In genomic region chr9:72662691-72663533, GRCm38 (mm10) we compare ENCODE assay signal across 8 mouse cellular contexts. TPM values are rescaled to one million over a fixed set of nuclear protein-coding genes. Genes with fewer than 3 reads are reported as not detected.
DNase-seq lines count a peak whose midpoint lies in the region; ATAC-seq and TF ChIP-seq lines count a peak whose summit lies in the region.

No protein-coding gene starts in this region.

- peak overlapping the region; percentile 97 for H3K27ac ChIP-seq in forebrain, embryonic 12.5 days
- H3K27ac ChIP-seq in heart, embryonic 16.5 days (ENCODE audit: low read length), result peak overlapping the region; percentile 97
- H3K27ac ChIP-seq in liver, embryonic 16.5 days (ENCODE audit: low read length), result peak overlapping the region; percentile 94
- peak overlapping the region; percentile 97 for H3K27ac ChIP-seq in olfactory bulb, adult 2 months (ENCODE audit: insufficient read depth, low read depth, low read length)
- H3K27ac ChIP-seq in thymus, adult 2 months (ENCODE audit: control insufficient read depth, insufficient read depth, low read length), result peak overlapping the region; percentile 5; the same call in 1 of the 2 replicates

- peak overlapping the region; percentile 96 for H3K4me3 ChIP-seq in forebrain, embryonic 12.5 days (replicated peaks)
- H3K4me3 ChIP-seq in heart, embryonic 16.5 days (ENCODE audit: low read length), result peak overlapping the region; percentile 70
- H3K4me3 ChIP-seq in liver, embryonic 16.5 days (ENCODE audit: low read depth, low read length), result peak overlapping the region; percentile 88
- H3K4me3 ChIP-seq in olfactory bulb, adult 2 months (ENCODE audit: insufficient read depth, low read depth, low read length), result peak overlapping the region; percentile 99
- H3K4me3 ChIP-seq in thymus, adult 2 months (ENCODE audit: control insufficient read depth, insufficient read depth, low read length), result peak overlapping the region; percentile 79

- H3K27me3 ChIP-seq in forebrain, embryonic 12.5 days, result no peaks in the 10 kb centered on the region
- no peaks in the 10 kb centered on the region for H3K27me3 ChIP-seq in heart, embryonic 16.5 days (ENCODE audit: control insufficient read depth, insufficient read depth, low read length)
- no peaks in the 10 kb centered on the region for H3K27me3 ChIP-seq in liver, embryonic 16.5 days (ENCODE audit: control insufficient read depth, insufficient read depth, low read depth, low read length)
- no peaks in the 10 kb centered on the region for H3K27me3 ChIP-seq in thymus, adult 2 months (ENCODE audit: control insufficient read depth, insufficient read depth, low read length)

- peak; percentile 91 for DNase-seq in ES-CJ7 (ENCODE audit: low read depth, low spot score)
- DNase-seq in c-Kit-positive CD71-positive TER-119-negative erythroid progenitor cells, embryonic 14.5 days (ENCODE audit: low read depth), result peak; percentile 73
- peak; percentile 82 to 86 for DNase-seq in kidney, postnatal 36 days
- DNase-seq in thymus, adult 2 months, result peak; percentile 41

- peak; percentile 73 for ATAC-seq in forebrain, embryonic 12.5 days (ENCODE audit: low FRiP score)
- peak; percentile 63 for ATAC-seq in heart, embryonic 16.5 days (replicated peaks; ENCODE audit: extremely low read depth, insufficient read depth, low FRiP score)
- peak; percentile 66 for ATAC-seq in liver, embryonic 16.5 days (ENCODE audit: low read depth)

- TF ChIP-seq CTCF in olfactory bulb, adult 2 months (IDR thresholded peaks at IDR 0.05; ENCODE audit: insufficient read depth, low read depth, low read length), result no peak
- TF ChIP-seq CTCF in thymus, adult 2 months (IDR thresholded peaks at IDR 0.05; ENCODE audit: borderline replicate concordance, control insufficient read depth, extremely low read depth, insufficient read depth, low read length, poor library complexity), result no peak

- H3K36me3 ChIP-seq in forebrain, embryonic 12.5 days (replicated peaks), result peaks cover 33% of the 10 kb centered on the region
- peaks cover 22% of the 10 kb centered on the region for H3K36me3 ChIP-seq in heart, embryonic 16.5 days (ENCODE audit: control insufficient read depth, insufficient read depth)
- peaks cover 9% of the 10 kb centered on the region for H3K36me3 ChIP-seq in liver, embryonic 16.5 days (ENCODE audit: control insufficient read depth, insufficient read depth)
- H3K36me3 ChIP-seq in thymus, adult 2 months (ENCODE audit: control insufficient read depth, insufficient read depth, low read length), result no peaks in the 10 kb centered on the region

- H3K4me2 ChIP-seq in forebrain, embryonic 12.5 days, result peak overlapping the region; percentile 96
- H3K4me2 ChIP-seq in heart, embryonic 16.5 days (ENCODE audit: low read depth, low read length), result peak overlapping the region; percentile 90
- peak overlapping the region; percentile 91 for H3K4me2 ChIP-seq in liver, embryonic 16.5 days (ENCODE audit: low read depth, low read length)

- WGBS in forebrain, embryonic 12.5 days, result under 1% methylated on average over 55 of the region's 55 CpGs
- WGBS in heart, embryonic 16.5 days, result under 1% methylated on average over 55 of the region's 55 CpGs
- under 1% methylated on average over 50 of the region's 55 CpGs for WGBS in liver, embryonic 16.5 days (ENCODE audit: insufficient replicate concordance)
- 1% methylated on average over 55 of the region's 55 CpGs for WGBS in olfactory bulb, adult 2 months
- under 1% methylated on average over 55 of the region's 55 CpGs for WGBS in thymus, adult 2 months

- TF ChIP-seq POLR2A in olfactory bulb, adult 2 months (IDR thresholded peaks at IDR 0.05; ENCODE audit: insufficient read depth, low read depth, low read length), result no peak
- no peak for TF ChIP-seq POLR2A in thymus, adult 2 months (IDR thresholded peaks at IDR 0.05; ENCODE audit: control insufficient read depth, extremely low read depth, insufficient read depth, low read length, poor library complexity)

- peaks cover 44% of the 10 kb centered on the region for H3K4me1 ChIP-seq in forebrain, embryonic 12.5 days
- peaks cover 31% of the 10 kb centered on the region for H3K4me1 ChIP-seq in heart, embryonic 16.5 days (ENCODE audit: control insufficient read depth, insufficient read depth, low read length)
- H3K4me1 ChIP-seq in liver, embryonic 16.5 days (ENCODE audit: control insufficient read depth, low read depth, low read length), result peaks cover 37% of the 10 kb centered on the region
- peaks cover 7% of the 10 kb centered on the region for H3K4me1 ChIP-seq in olfactory bulb, adult 2 months (ENCODE audit: control insufficient read depth, insufficient read depth, low read length)
- H3K4me1 ChIP-seq in thymus, adult 2 months (replicated peaks; ENCODE audit: control insufficient read depth, insufficient read depth, low read length), result peaks cover 11% of the 10 kb centered on the region; the same call in 1 of the 2 replicates

- H3K9me3 ChIP-seq in forebrain, embryonic 12.5 days, result no peaks in the 10 kb centered on the region
- H3K9me3 ChIP-seq in heart, embryonic 16.5 days (replicated peaks; ENCODE audit: control insufficient read depth, low read length), result no peaks in the 10 kb centered on the region
- H3K9me3 ChIP-seq in liver, embryonic 16.5 days (replicated peaks; ENCODE audit: control insufficient read depth, low read length), result no peaks in the 10 kb centered on the region

- H3K9ac ChIP-seq in forebrain, embryonic 12.5 days, result peak overlapping the region; percentile 100
- peak overlapping the region; percentile 95 for H3K9ac ChIP-seq in heart, embryonic 16.5 days (ENCODE audit: low read length)
- H3K9ac ChIP-seq in liver, embryonic 16.5 days (ENCODE audit: low read depth, low read length), result peak overlapping the region; percentile 96

RNA-seq across cellular contexts. Expression of gene Nedd4, which starts 0.8 kb away (rescaled TPM):
- polyA plus RNA-seq in forebrain, embryonic 12.5 days (2016; fragmentation: Nextera tagmentation; extraction: Ambion mirVana), result 731 and 774 TPM in 2 replicates
- polyA plus RNA-seq in heart, embryonic 16.5 days (2015; fragmentation: Nextera tagmentation; extraction: Ambion mirVana), result 428 and 482 TPM in 2 replicates
- 94.7 and 98.2 TPM in 2 replicates for polyA plus RNA-seq in liver, embryonic 16.5 days (2015; fragmentation: Nextera tagmentation; extraction: Ambion mirVana)
- polyA plus RNA-seq in olfactory bulb, adult 2 months (2012; ENCODE audit: insufficient read depth, insufficient read length, low replicate concordance, missing spikeins), result 216 and 232 TPM in 2 replicates
- 71.7 and 80.4 TPM in 2 replicates for polyA plus RNA-seq in thymus, adult 2 months (2012; rRNA removed)

Comparison
In these comparisons a context has a peak if more than half of its experiments do, and no peak if none do; other contexts are left out.
1. Peak in every context shown above with its lines: DNase-seq, ATAC-seq, H3K4me3 ChIP-seq and H3K27ac ChIP-seq.
2. DNase-seq: peak in every context shown above with its lines; median percentile 91 in ES-CJ7; 84 in kidney, postnatal 36 days; 73 in c-Kit-positive CD71-positive TER-119-negative erythroid progenitor cells, embryonic 14.5 days; 41 in thymus, adult 2 months.
3. H3K27ac ChIP-seq: peak in every context shown above with its lines; median percentile 97 in forebrain, embryonic 12.5 days; 97 in heart, embryonic 16.5 days; 97 in olfactory bulb, adult 2 months; 94 in liver, embryonic 16.5 days; 5 in thymus, adult 2 months.